Mouse (Mus musculus) bone marrow, adult 2 months (tissue): Measurements from ENCODE around the gene Ccdc8. TPM values are rescaled to one million over a fixed set of nuclear protein-coding genes. Genes with fewer than 3 reads are reported as not detected.

Experiments used
- H3K27ac ChIP-seq: fragments of 200-500 bp; 2 replicates; pipeline ENCODE4 v1.5.1; 2012; ENCODE audit warnings: low read depth, mild to moderate bottlenecking, control low read depth, inconsistent platforms, low read length; ENCODE audit not compliant: control insufficient read depth, poor library complexity, insufficient read depth
- H3K4me1 ChIP-seq: fragments of 200-500 bp; 2 replicates; pipeline ENCODE4 v1.6.1; 2011; ENCODE audit warnings: low read length; ENCODE audit not compliant: control insufficient read depth, insufficient read depth
- H3K4me3 ChIP-seq: fragments of 200-500 bp; replicated peaks from 2 replicates; pipeline ENCODE3; 2011; ENCODE audit warnings: mild to moderate bottlenecking, low read depth, low read length, control low read depth; ENCODE audit not compliant: control insufficient read depth
- CTCF ChIP-seq: fragments of 200-500 bp; IDR thresholded peaks from 2 replicates; pipeline ENCODE4 v1.5.1; 2011; ENCODE audit warnings: low read length, control low read depth; ENCODE audit not compliant: control insufficient read depth, insufficient read depth
- POLR2A ChIP-seq: fragments of 200-500 bp; IDR thresholded peaks from 2 replicates; pipeline ENCODE4 v1.6.1; 2011; ENCODE audit warnings: low read depth, mild to moderate bottlenecking, control low read depth, low read length, borderline replicate concordance; ENCODE audit not compliant: control insufficient read depth
- WGBS: fragments of 180-500 bp; shearing (Covaris S2); methylation state at CpG from one replicate; pipeline ENCODE4 v1.1.7; 2018; 5-methylcytosine and 5-hydroxymethylcytosine counted together
- polyA plus RNA-seq: library from polyadenylated mRNA; stranded (reverse); fragments of >200 nt; gene quantifications from 2 replicates; pipeline ENCODE4 v1.2.4, GENCODE M21; 2011; ENCODE audit warnings: low replicate concordance; ENCODE audit not compliant: missing spikeins, insufficient read depth, insufficient read length

Ccdc8 gene
- polyA plus RNA-seq, 1 experiment = 2.5 TPM

- H3K4me1 ChIP-seq = peaks cover 1% of the 10 kb centered on the region
- no peak for TF ChIP-seq POLR2A
- TF ChIP-seq CTCF = no peak
- H3K4me3 ChIP-seq = no peak within 1 kb of the TSS
- WGBS = 31% methylated on average over 26 of the region's 26 CpGs
- no peak within 1 kb of the TSS for H3K27ac ChIP-seq
These were observed 9.5 kb upstream of the Ccdc8 start, which contains the start of gene Gm42372 for GRCm38 (mm10) chr7:16982859-16983568. Gene Gm42372, plus strand, starts transcription at chr7:16983086.

DNA sequence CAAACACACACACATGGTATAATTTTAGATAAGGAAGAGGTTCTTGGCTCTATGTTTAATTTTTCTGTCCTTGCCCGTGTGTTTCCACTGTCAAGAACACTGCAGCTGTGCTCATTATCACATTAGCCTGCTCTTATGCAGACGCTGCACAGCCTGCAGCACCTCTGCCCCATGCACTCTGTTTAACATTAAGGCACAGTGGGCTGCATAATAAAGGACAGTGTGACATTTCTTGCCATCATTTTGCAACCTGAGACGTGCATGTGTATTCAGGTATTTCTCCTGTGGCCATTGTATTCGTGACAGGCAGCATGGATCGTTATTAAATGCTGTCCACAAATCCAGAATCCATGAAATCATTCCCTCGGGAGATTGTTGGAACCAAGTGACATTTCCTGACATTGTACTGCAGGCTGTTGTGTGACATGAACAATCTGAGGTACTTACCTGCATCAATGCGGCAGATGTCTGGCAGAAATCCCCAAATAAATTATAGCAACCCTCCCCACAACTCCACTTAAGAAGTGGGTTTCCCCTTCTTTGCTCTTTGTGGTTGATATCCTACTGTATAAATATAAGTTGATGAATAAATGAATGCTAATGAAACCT lies 4.9 kb upstream of the Ccdc8 start:
- no peak overlapping the region for H3K4me3 ChIP-seq

GRCm38 (mm10) chr7:16988405-16988804 lies 4.1 kb upstream of the Ccdc8 start:
- 77% methylated on average over 3 of the region's 3 CpGs for WGBS
- no peak overlapping the region for H3K27ac ChIP-seq
- no peak for TF ChIP-seq CTCF
- no peak for TF ChIP-seq POLR2A
- no peaks in the 10 kb centered on the region for H3K4me1 ChIP-seq
- no peak overlapping the region for H3K4me3 ChIP-seq

More for the DNA sequence above, 4.9 kb upstream of the Ccdc8 start:
- 69% methylated on average over 7 of the region's 7 CpGs for WGBS
- TF ChIP-seq CTCF = no peak
- no peak for TF ChIP-seq POLR2A
- H3K4me1 ChIP-seq = no peaks in the 10 kb centered on the region; the same call in 1 of the 2 replicates
- no peak overlapping the region for H3K27ac ChIP-seq

- no peak overlapping the region for H3K27ac ChIP-seq
- TF ChIP-seq POLR2A (no peak), CTCF (no peak)
- no peak overlapping the region for H3K4me3 ChIP-seq
- 17% methylated on average over 15 of the region's 15 CpGs for WGBS
- H3K4me1 ChIP-seq = no peaks in the 10 kb centered on the region
These were observed 2.3 kb upstream of the Ccdc8 start for GRCm38 (mm10) chr7:16990006-16990744.

GRCm38 (mm10) chr7:16991681-16992450 lies 642 bp upstream of the Ccdc8 start:
- Histone ChIP-seq H3K4me1 (no peaks in the 10 kb centered on the region), H3K27ac (no peak overlapping the region), H3K4me3 (no peak overlapping the region)
- WGBS = 54% methylated on average over 18 of the region's 18 CpGs
- TF ChIP-seq POLR2A (no peak), CTCF (no peak)

DNA sequence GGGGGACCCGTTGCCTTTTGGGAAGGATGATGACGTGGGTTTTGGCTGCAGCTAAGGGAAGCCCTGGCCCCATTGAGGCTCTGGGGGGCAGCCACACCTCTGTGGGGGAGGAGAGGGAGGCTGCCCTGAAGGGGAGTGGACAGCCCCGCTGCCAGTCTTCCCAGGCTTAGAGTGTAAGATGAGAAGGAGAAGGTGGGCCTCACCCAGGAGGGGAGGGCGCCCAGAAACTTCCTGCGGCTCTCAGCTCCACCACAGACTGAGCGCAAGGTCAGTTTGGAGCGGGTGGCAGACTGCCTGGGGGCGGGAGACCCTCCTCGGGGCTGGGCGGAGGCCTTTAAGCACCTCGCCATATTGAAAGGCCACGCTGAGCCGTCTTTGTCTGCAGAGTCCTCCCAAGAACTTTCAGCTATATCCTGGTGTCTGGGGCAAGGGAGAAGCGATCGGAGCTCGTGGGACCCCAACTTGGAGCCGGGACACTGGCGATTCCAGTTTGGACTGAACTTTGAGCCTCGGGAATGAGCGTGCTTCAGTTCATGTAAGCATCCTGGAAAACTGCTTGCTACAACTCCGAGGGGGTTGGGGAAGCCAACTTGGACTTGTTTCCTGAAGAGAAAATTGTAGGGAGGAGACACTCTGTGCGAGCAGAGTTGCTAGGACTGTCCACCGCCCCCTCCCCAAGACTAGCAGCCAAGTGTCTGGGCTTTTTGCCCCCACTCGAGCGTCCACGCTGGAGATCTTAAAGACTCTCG lies 1.3 kb downstream of the Ccdc8 start:
- no peak overlapping the region for H3K27ac ChIP-seq

DNA sequence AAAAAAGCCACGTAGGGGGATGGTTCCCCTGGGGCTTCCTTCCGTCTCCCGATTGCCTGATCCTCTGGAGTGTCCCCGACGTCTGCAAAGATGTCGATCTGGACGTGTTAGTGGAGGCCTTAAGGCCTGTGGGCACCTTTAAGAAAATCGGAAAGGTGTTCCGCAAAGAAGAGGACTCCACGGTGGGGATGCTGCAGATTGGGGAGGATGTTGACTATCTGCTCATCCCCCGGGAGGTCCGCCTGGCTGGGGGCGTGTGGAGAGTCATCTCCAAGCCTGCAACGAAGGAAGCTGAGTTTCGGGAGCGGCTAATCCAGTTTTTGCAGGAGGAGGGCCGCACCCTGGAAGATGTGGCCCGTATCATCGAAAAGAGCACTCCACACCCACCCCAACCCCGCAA lies 1.9 kb downstream of the Ccdc8 start:
- H3K27ac ChIP-seq = no peak overlapping the region
- TF ChIP-seq POLR2A (no peak), CTCF (no peak)
- 11% methylated on average over 20 of the region's 20 CpGs for WGBS
- H3K4me3 ChIP-seq = no peak overlapping the region
- H3K4me1 ChIP-seq = no peaks in the 10 kb centered on the region

More for the DNA sequence above, 1.3 kb downstream of the Ccdc8 start:
- Histone ChIP-seq H3K4me1 (no peaks in the 10 kb centered on the region), H3K4me3 (peak overlapping the region; percentile 33)
- TF ChIP-seq CTCF (no peak), POLR2A (no peak; the same call in 1 of the 2 replicates)
- WGBS = 3% methylated on average over 27 of the region's 27 CpGs
